Comparison of ENCODE assay signal across 26 mouse cellular contexts in genomic region chr1:179977437-179977836, GRCm38 (mm10). TPM values are rescaled to one million over a fixed set of nuclear protein-coding genes. Genes with fewer than 3 reads are reported as not detected.
A peak's percentile ranks its signal among the peaks of the same experiment; 100 is the strongest.
DNase-seq lines count a peak whose midpoint lies in the region; ATAC-seq lines count a peak whose summit lies in the region.
"Had no signal": no experiment of that assay in that cellular context is flagged by ENCODE, and none has a peak within 500 bp of the region (broad histone marks: within the 10 kb centered on the region; RNA-seq: fewer than 3 reads in every experiment).

No protein-coding gene starts in this region.

- peak overlapping the region; percentile 25; the same call in 1 of the 2 replicates for H3K27ac ChIP-seq in embryonic facial prominence, embryonic 11.5 days (replicated peaks; ENCODE audit: low read depth, low read length)
- H3K27ac ChIP-seq in limb, embryonic 13.5 days = peak overlapping the region; percentile 73
- no peak overlapping the region for H3K27ac ChIP-seq in forebrain, embryonic 14.5 days (ENCODE audit: low read depth, low read length)
- no peak overlapping the region for H3K27ac ChIP-seq in forebrain, embryonic 16.5 days (ENCODE audit: low read length)
- H3K27ac ChIP-seq: forebrain, embryonic 13.5 days; heart, adult 2 months; heart, embryonic 13.5 days; hindbrain, embryonic 12.5 days; macrophage; midbrain, embryonic 10.5 days; neural tube, embryonic 15.5 days had no signal

- H3K9ac ChIP-seq in embryonic facial prominence, embryonic 11.5 days (replicated peaks; ENCODE audit: low read length) = no peak overlapping the region
- H3K9ac ChIP-seq in limb, embryonic 13.5 days = no peak overlapping the region
- no peak overlapping the region for H3K9ac ChIP-seq in forebrain, embryonic 14.5 days (ENCODE audit: low read length)
- no peak overlapping the region for H3K9ac ChIP-seq in forebrain, embryonic 16.5 days (replicated peaks; ENCODE audit: low read depth, low read length)
- H3K9ac ChIP-seq: forebrain, embryonic 13.5 days; heart, embryonic 13.5 days; hindbrain, embryonic 12.5 days; neural tube, embryonic 15.5 days had no signal

- H3K4me2 ChIP-seq in embryonic facial prominence, embryonic 11.5 days (ENCODE audit: low read depth, low read length) = no peak overlapping the region; the same call in 1 of the 2 replicates
- peak overlapping the region; percentile 25; the same call in 1 of the 2 replicates for H3K4me2 ChIP-seq in limb, embryonic 13.5 days (replicated peaks)
- H3K4me2 ChIP-seq in forebrain, embryonic 14.5 days (ENCODE audit: low read length) = no peak overlapping the region
- H3K4me2 ChIP-seq in forebrain, embryonic 16.5 days (ENCODE audit: low read length) = no peak overlapping the region
- H3K4me2 ChIP-seq: forebrain, embryonic 13.5 days; heart, embryonic 13.5 days; hindbrain, embryonic 12.5 days; neural tube, embryonic 15.5 days had no signal

- 32% methylated on average over 6 of the region's 6 CpGs for WGBS in embryonic facial prominence, embryonic 11.5 days
- WGBS in limb, embryonic 13.5 days = 22% methylated on average over 6 of the region's 6 CpGs
- WGBS in forebrain, embryonic 14.5 days = 83% methylated on average over 6 of the region's 6 CpGs
- WGBS in forebrain, embryonic 16.5 days = 79% methylated on average over 6 of the region's 6 CpGs

- H3K9me3 ChIP-seq in erythroblast, embryonic 14.5 days (ENCODE audit: control insufficient read depth, low read length) = peaks cover 5% of the 10 kb centered on the region
- no peaks in the 10 kb centered on the region for H3K9me3 ChIP-seq in embryonic facial prominence, embryonic 11.5 days (replicated peaks; ENCODE audit: control insufficient read depth, low read length)
- peaks cover 7% of the 10 kb centered on the region for H3K9me3 ChIP-seq in limb, embryonic 13.5 days
- H3K9me3 ChIP-seq in forebrain, embryonic 14.5 days (replicated peaks; ENCODE audit: control insufficient read depth, low read length) = 0 out of 2 replicates have a peak, but pooled peaks cover 6% of the 10 kb centered on the region
- H3K9me3 ChIP-seq in forebrain, embryonic 16.5 days (ENCODE audit: control insufficient read depth, low read length) = 0 out of 2 replicates have a peak, but pooled peaks cover 3% of the 10 kb centered on the region

- no peak for ATAC-seq in erythroblast, adult 5-6 weeks (replicated peaks; ENCODE audit: low FRiP score, poor library complexity, severe bottlenecking)
- ATAC-seq in embryonic facial prominence, embryonic 11.5 days (replicated peaks; ENCODE audit: insufficient number of reproducible peaks, low FRiP score, low TSS enrichment, low read depth) = peak; percentile 23; the same call in 1 of the 2 replicates
- ATAC-seq in limb, embryonic 13.5 days (ENCODE audit: low FRiP score, low read depth) = peak; percentile 79
- no peak for ATAC-seq in forebrain, embryonic 14.5 days
- ATAC-seq in forebrain, embryonic 16.5 days = no peak
- ATAC-seq: CD4-positive, CD25-positive, alpha-beta regulatory T cell, adult 4 months; forebrain, embryonic 13.5 days; lung, postnatal 0 days; midbrain, embryonic 16.5 days had no signal

- peak overlapping the region; percentile 57 for H3K4me3 ChIP-seq in erythroblast, embryonic 14.5 days (replicated peaks)
- no peak overlapping the region for H3K4me3 ChIP-seq in embryonic facial prominence, embryonic 11.5 days (ENCODE audit: low read depth, low read length)
- no peak overlapping the region for H3K4me3 ChIP-seq in limb, embryonic 13.5 days
- no peak overlapping the region for H3K4me3 ChIP-seq in forebrain, embryonic 14.5 days (ENCODE audit: low read depth, low read length)
- H3K4me3 ChIP-seq in forebrain, embryonic 16.5 days (replicated peaks; ENCODE audit: low read length) = no peak overlapping the region
- H3K4me3 ChIP-seq: forebrain, embryonic 13.5 days; heart, adult 2 months; heart, embryonic 13.5 days; hindbrain, embryonic 12.5 days; midbrain, embryonic 10.5 days; myocyte; neural tube, embryonic 15.5 days had no signal

- no peaks in the 10 kb centered on the region for H3K27me3 ChIP-seq in erythroblast, embryonic 14.5 days (ENCODE audit: control insufficient read depth)
- no peaks in the 10 kb centered on the region for H3K27me3 ChIP-seq in embryonic facial prominence, embryonic 11.5 days (ENCODE audit: control insufficient read depth, insufficient read depth, low read length)
- H3K27me3 ChIP-seq in limb, embryonic 13.5 days = no peaks in the 10 kb centered on the region
- no peaks in the 10 kb centered on the region for H3K27me3 ChIP-seq in forebrain, embryonic 14.5 days (replicated peaks; ENCODE audit: control insufficient read depth, insufficient read depth, low read length)
- no peaks in the 10 kb centered on the region for H3K27me3 ChIP-seq in forebrain, embryonic 16.5 days (replicated peaks; ENCODE audit: control insufficient read depth, insufficient read depth, low read length)
- H3K27me3 ChIP-seq: forebrain, embryonic 13.5 days; heart, embryonic 13.5 days; hindbrain, embryonic 12.5 days; neural tube, embryonic 15.5 days had no signal

- peaks cover 78% of the 10 kb centered on the region for H3K4me1 ChIP-seq in erythroblast, embryonic 14.5 days (ENCODE audit: control insufficient read depth)
- peaks cover 4% of the 10 kb centered on the region; the same call in 1 of the 2 replicates for H3K4me1 ChIP-seq in embryonic facial prominence, embryonic 11.5 days (ENCODE audit: control insufficient read depth, insufficient read depth, low read length)
- H3K4me1 ChIP-seq in limb, embryonic 13.5 days = peaks cover 44% of the 10 kb centered on the region
- H3K4me1 ChIP-seq in forebrain, embryonic 14.5 days (ENCODE audit: control insufficient read depth, insufficient read depth, low read length) = peaks cover 2% of the 10 kb centered on the region; the same call in 1 of the 2 replicates
- H3K4me1 ChIP-seq in forebrain, embryonic 16.5 days (replicated peaks; ENCODE audit: control insufficient read depth, insufficient read depth, low read length) = 0 out of 2 replicates have a peak, but pooled peaks cover 6% of the 10 kb centered on the region

- peaks cover 39% of the 10 kb centered on the region for H3K36me3 ChIP-seq in erythroblast, embryonic 14.5 days (ENCODE audit: control insufficient read depth)
- no peaks in the 10 kb centered on the region for H3K36me3 ChIP-seq in embryonic facial prominence, embryonic 11.5 days (replicated peaks; ENCODE audit: control insufficient read depth, insufficient read depth, low read depth, low read length)
- peaks cover 6% of the 10 kb centered on the region; the same call in 1 of the 2 replicates for H3K36me3 ChIP-seq in limb, embryonic 13.5 days
- H3K36me3 ChIP-seq in forebrain, embryonic 14.5 days (ENCODE audit: control insufficient read depth, insufficient read depth, low read length) = no peaks in the 10 kb centered on the region
- no peaks in the 10 kb centered on the region for H3K36me3 ChIP-seq in forebrain, embryonic 16.5 days (ENCODE audit: control insufficient read depth, insufficient read depth)
- H3K36me3 ChIP-seq: heart, embryonic 13.5 days; neural tube, embryonic 15.5 days had no signal

- DNase-seq in embryonic facial prominence, embryonic 11.5 days (ENCODE audit: low spot score) = peak; percentile 76
- DNase-seq in forebrain, embryonic 14.5 days (ENCODE audit: low spot score) = no peak
- no peak for DNase-seq in neural tube, embryonic 10.5 days (ENCODE audit: extremely low spot score, low spot score)
- DNase-seq: adrenal gland, postnatal 36 days; cerebellum, adult 9-11 months; gastrocnemius, postnatal 25 days; heart, adult 2 months; heart, postnatal 14 days; kidney, postnatal 36 days; right cerebral cortex, adult 18-20 months; thymus, adult 18-20 months; thymus, postnatal 36 days had no signal

RNA-seq across cellular contexts. Expression of gene Cdc42bpa, which starts 17.2 kb away (rescaled TPM):
- 2.3 and 3.0 TPM in 2 replicates for polyA plus RNA-seq in erythroblast, embryonic 14.5 days (2012)
- total RNA-seq in erythroblast, adult 5-6 weeks (2015; ENCODE audit: low replicate concordance) = 6.9 and 15.7 TPM in 2 replicates
- 27.2 and 30.0 TPM in 2 replicates for total RNA-seq in erythroblast, adult 5-6 weeks (2017; ENCODE audit: low replicate concordance)
- 12.3 and 13.8 TPM in 2 replicates for polyA plus RNA-seq in embryonic facial prominence, embryonic 11.5 days (2014; fragmentation: Nextera tagmentation; extraction: Ambion mirVana)
- polyA plus RNA-seq in limb, embryonic 13.5 days (2015; fragmentation: Nextera tagmentation; extraction: Ambion mirVana) = 20.4 and 22.3 TPM in 2 replicates
- polyA plus RNA-seq in forebrain, embryonic 14.5 days (2014; fragmentation: Nextera tagmentation; extraction: Ambion mirVana) = 18.1 and 22.5 TPM in 2 replicates
- polyA plus RNA-seq in forebrain, embryonic 16.5 days (2015; fragmentation: Nextera tagmentation; extraction: Ambion mirVana) = 28.6 and 31.4 TPM in 2 replicates

Comparison
In these comparisons a context has a peak if more than half of its experiments do, and no peak if none do; other contexts are left out.
1. ATAC-seq: peak in embryonic facial prominence, embryonic 11.5 days (single experiment) and limb, embryonic 13.5 days (single experiment); none in erythroblast, adult 5-6 weeks (single experiment), forebrain, embryonic 14.5 days (single experiment) and forebrain, embryonic 16.5 days (single experiment).
2. H3K27ac ChIP-seq: peak in embryonic facial prominence, embryonic 11.5 days (single experiment) and limb, embryonic 13.5 days (single experiment); none in forebrain, embryonic 14.5 days (single experiment) and forebrain, embryonic 16.5 days (single experiment).